Mouse (Mus musculus) embryonic facial prominence, embryonic 15.5 days (tissue): ENCODE measurements around the gene Cul7. TPM values are rescaled to one million over a fixed set of nuclear protein-coding genes. Genes with fewer than 3 reads are reported as not detected.

ENCODE experiments used
- ATAC-seq: fragments of 200-750 bp; cut with Nextera tagmentation; 2 replicates; pipeline ENCODE4 v1.8.0; 2017; ENCODE audit warnings: low read depth, moderate TSS enrichment; ENCODE audit not compliant: insufficient number of reproducible peaks, low FRiP score, low TSS enrichment
- H3K27ac ChIP-seq: fragments of 300-500 bp; sonication (generic); replicated peaks from 2 replicates; pipeline ENCODE4 v1.5.1; 2015; ENCODE audit warnings: mild to moderate bottlenecking, inconsistent platforms
- H3K27me3 ChIP-seq: fragments of 300-500 bp; sonication (generic); 2 replicates; pipeline ENCODE4 v1.6.1; 2015; ENCODE audit warnings: inconsistent platforms
- H3K36me3 ChIP-seq: fragments of 300-500 bp; sonication (generic); 2 replicates; pipeline ENCODE4 v1.6.1; 2015; ENCODE audit warnings: mild to moderate bottlenecking, inconsistent platforms
- H3K4me1 ChIP-seq: fragments of 300-500 bp; sonication (generic); 2 replicates; pipeline ENCODE4 v1.6.1; 2015; ENCODE audit warnings: inconsistent platforms
- H3K4me2 ChIP-seq: fragments of 300-500 bp; sonication (generic); replicated peaks from 2 replicates; pipeline ENCODE4 v1.6.1; 2015; ENCODE audit warnings: mild to moderate bottlenecking, inconsistent platforms
- H3K4me3 ChIP-seq: fragments of 300-500 bp; sonication (generic); replicated peaks from 2 replicates; pipeline ENCODE4 v1.5.1; 2015; ENCODE audit warnings: mild to moderate bottlenecking, inconsistent platforms
- H3K9ac ChIP-seq: fragments of 300-500 bp; sonication (generic); 2 replicates; pipeline ENCODE4 v1.6.1; 2015; ENCODE audit warnings: inconsistent platforms
- H3K9me3 ChIP-seq: fragments of 300-500 bp; sonication (generic); replicated peaks from 2 replicates; pipeline ENCODE4 v1.6.1; 2016; ENCODE audit warnings: inconsistent platforms
- WGBS: fragments of 180-500 bp; shearing (Covaris S2); methylation state at CpG from one replicate; pipeline ENCODE4 v1.1.7; 2015; 5-methylcytosine and 5-hydroxymethylcytosine counted together
- polyA plus RNA-seq: library from polyadenylated mRNA; unstranded; fragments of >200 nt; fragmentation: Nextera tagmentation; extraction: Ambion mirVana; gene quantifications from 2 replicates; pipeline ENCODE4 v1.2.1, GENCODE M21; 2015

Cul7 gene
- polyA plus RNA-seq, 1 experiment from 2014 or later: 64.1 TPM

- Histone ChIP-seq H3K27ac (no peak overlapping the region), H3K9ac (no peak overlapping the region), H3K4me2 (no peak overlapping the region), H3K27me3 (no peaks in the 10 kb centered on the region), H3K36me3 (peaks cover 22% of the 10 kb centered on the region), H3K4me3 (no peak overlapping the region), H3K4me1 (peaks cover 56% of the 10 kb centered on the region), H3K9me3 (no peaks in the 10 kb centered on the region)
- no peak for ATAC-seq
- WGBS: 90% methylated on average over 9 of the region's 9 CpGs
Observed at GRCm38 (mm10) chr17:46648436-46648835, 1.7 kb upstream of the Cul7 start.

DNA sequence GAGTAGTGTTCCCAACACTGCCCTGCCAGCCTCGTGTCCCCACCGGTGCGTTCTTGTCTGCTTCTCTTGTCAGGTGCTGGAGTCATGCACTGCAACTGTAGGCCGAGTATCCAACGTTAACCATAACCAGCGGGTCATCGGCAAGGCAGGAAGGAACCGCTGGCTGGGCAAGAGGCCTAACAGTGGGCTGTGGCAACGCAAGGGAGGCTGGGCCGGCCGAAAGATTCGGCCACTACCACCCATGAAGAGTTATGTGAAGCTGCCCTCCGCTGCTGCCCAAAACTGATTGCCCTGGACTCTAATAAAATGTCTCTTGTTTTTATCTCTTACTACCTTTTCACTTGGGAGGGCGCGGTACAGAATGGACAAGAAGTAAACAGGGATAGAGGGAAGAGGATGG, 326 bp upstream of the Cul7 start:
- Histone ChIP-seq H3K9me3 (no peaks in the 10 kb centered on the region), H3K9ac (peak overlapping the region; percentile 37), H3K4me3 (peak overlapping the region; percentile 71), H3K27me3 (no peaks in the 10 kb centered on the region), H3K4me1 (peaks cover 60% of the 10 kb centered on the region), H3K36me3 (peaks cover 36% of the 10 kb centered on the region), H3K4me2 (peak overlapping the region; percentile 80), H3K27ac (peak overlapping the region; percentile 97)
- WGBS: 33% methylated on average over 15 of the region's 15 CpGs
- no peak for ATAC-seq

- H3K4me2 ChIP-seq: peak overlapping the region; percentile 80
- H3K4me1 ChIP-seq: peaks cover 54% of the 10 kb centered on the region
- H3K27me3 ChIP-seq: no peaks in the 10 kb centered on the region
- H3K4me3 ChIP-seq: peak overlapping the region; percentile 71
- no peaks in the 10 kb centered on the region for H3K9me3 ChIP-seq
- H3K9ac ChIP-seq: peak overlapping the region; percentile 73
- no peak for ATAC-seq
- 70% methylated on average over 17 of the region's 17 CpGs for WGBS
- peaks cover 48% of the 10 kb centered on the region for H3K36me3 ChIP-seq
- H3K27ac ChIP-seq: peak overlapping the region; percentile 97
Observed at GRCm38 (mm10) chr17:46651292-46651691, 1.2 kb downstream of the Cul7 start.

DNA sequence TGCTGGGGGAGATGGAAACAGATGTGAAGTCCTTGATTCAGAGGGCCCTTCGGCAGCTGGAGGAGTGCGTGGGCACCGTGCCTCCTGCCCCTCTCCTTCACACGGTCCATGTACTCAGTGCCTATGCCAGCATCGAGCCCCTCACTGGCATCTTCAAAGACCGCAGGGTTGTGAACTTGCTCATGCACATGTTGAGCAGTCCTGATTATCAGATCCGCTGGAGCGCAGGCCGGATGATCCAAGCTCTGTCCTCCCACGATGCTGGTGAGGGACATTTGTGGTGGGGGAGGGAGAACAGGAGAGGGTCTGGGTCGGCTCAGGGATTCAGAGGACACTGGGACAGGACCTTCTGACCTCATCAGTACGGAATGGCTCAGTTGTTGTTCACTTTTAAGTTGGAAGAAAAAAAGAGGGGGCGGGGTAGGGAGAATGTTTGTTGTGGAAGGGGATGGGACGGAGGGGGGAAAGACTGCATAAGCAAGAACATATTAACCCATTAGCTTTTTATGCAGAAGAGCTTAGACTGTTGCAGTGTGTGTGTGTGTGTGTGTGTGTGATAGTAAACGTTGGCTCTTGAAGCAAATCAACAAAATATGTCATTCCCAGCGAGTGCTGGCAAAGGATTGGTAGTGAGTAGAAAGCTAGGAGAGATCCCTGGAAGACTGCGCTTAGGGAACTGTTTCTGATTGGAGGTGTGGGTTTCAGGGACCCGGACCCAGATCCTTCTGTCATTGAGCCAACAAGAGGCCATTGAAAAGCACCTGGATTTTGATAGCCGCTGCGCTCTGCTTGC, 1.8 kb downstream of the Cul7 start:
- 63% methylated on average over 20 of the region's 20 CpGs for WGBS
- H3K27ac ChIP-seq: peak overlapping the region; percentile 97
- peaks cover 49% of the 10 kb centered on the region for H3K4me1 ChIP-seq
- peak overlapping the region; percentile 71 for H3K4me3 ChIP-seq
- no peak for ATAC-seq
- no peaks in the 10 kb centered on the region for H3K27me3 ChIP-seq
- no peaks in the 10 kb centered on the region for H3K9me3 ChIP-seq
- H3K36me3 ChIP-seq: peaks cover 55% of the 10 kb centered on the region
- H3K9ac ChIP-seq: peak overlapping the region; percentile 73
- H3K4me2 ChIP-seq: peak overlapping the region; percentile 80

DNA sequence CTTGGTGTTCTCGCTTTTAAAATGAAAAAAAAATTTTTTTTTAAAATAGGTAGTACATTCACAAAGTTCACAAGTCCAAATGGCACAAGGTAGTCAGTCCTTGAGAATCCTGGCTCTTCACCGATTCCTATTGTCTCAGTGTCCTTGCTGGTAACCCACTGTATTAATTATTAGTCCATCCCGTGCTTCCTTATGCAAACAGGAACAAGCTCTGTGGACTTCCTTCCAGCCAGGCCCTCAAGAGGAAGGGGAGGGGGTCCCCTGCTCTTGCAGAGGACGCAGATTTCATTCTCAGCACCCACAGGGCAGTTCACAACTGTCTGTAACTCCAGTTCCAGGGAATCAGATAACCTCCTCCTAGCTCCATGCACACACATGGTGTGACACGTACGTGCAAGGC, 5.9 kb downstream of the Cul7 start:
- peaks cover 82% of the 10 kb centered on the region for H3K36me3 ChIP-seq
- H3K9me3 ChIP-seq: no peaks in the 10 kb centered on the region
- H3K4me2 ChIP-seq: no peak overlapping the region
- H3K4me3 ChIP-seq: no peak overlapping the region
- H3K27ac ChIP-seq: no peak overlapping the region
- H3K9ac ChIP-seq: no peak overlapping the region
- no peaks in the 10 kb centered on the region for H3K27me3 ChIP-seq
- 85% methylated on average over 6 of the region's 6 CpGs for WGBS
- no peak for ATAC-seq
- peaks cover 35% of the 10 kb centered on the region for H3K4me1 ChIP-seq

DNA sequence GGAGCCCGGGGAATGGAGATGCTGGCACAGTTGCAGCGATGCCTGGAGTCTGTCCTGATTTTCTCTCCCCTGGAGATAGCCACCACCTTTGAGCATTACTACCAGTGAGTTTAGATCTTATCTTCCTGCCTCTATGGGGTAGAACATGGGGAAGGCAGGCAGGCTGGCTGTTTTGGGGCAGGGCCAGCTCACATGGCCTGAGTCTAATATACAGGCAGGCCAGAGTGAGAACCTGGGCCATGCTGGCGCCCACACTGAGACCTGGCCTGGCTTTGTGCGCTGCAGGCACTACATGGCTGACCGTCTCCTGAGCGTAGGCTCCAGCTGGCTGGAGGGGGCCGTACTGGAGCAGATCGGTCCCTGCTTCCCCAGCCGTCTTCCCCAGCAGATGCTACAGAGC, 11.2 kb downstream of the Cul7 start:
- Histone ChIP-seq H3K4me1 (no peaks in the 10 kb centered on the region), H3K27me3 (no peaks in the 10 kb centered on the region), H3K4me3 (no peak overlapping the region), H3K27ac (no peak overlapping the region), H3K9ac (no peak overlapping the region), H3K9me3 (no peaks in the 10 kb centered on the region), H3K4me2 (no peak overlapping the region), H3K36me3 (peaks cover 94% of the 10 kb centered on the region)
- WGBS: 90% methylated on average over 9 of the region's 9 CpGs
- no peak for ATAC-seq

GRCm38 (mm10) chr17:46661981-46662380, 11.8 kb downstream of the Cul7 start:
- 90% methylated on average over 12 of the region's 12 CpGs for WGBS
- no peak overlapping the region for H3K4me2 ChIP-seq
- H3K27me3 ChIP-seq: no peaks in the 10 kb centered on the region
- no peak overlapping the region for H3K27ac ChIP-seq
- no peak overlapping the region for H3K9ac ChIP-seq
- no peak for ATAC-seq
- no peaks in the 10 kb centered on the region for H3K4me1 ChIP-seq
- no peaks in the 10 kb centered on the region for H3K9me3 ChIP-seq
- H3K4me3 ChIP-seq: no peak overlapping the region
- peaks cover 94% of the 10 kb centered on the region for H3K36me3 ChIP-seq

DNA sequence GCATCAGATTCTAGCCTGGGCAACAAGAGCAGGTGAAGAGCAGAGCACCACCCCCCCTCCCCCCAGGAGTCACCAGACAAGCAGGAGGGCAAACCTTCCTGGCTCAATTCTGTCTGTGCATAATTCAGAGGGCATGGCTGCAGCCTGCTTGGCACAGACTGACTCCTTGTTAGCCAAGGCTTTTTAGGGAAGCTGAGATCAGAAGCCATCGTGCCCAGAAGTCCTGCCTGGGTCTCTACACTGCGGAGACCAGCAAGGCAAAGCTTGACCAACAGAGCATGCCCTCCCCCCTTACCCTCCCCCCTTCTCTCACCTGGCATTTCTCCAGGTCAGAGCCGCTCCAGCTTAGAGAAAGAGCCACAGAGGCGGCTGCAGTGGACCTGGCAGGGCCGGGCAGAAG, 12.6 kb downstream of the Cul7 start:
- H3K9ac ChIP-seq: no peak overlapping the region

GRCm38 (mm10) chr17:46667712-46668111, 17.6 kb downstream of the Cul7 start:
- Histone ChIP-seq H3K27ac (no peak overlapping the region), H3K36me3 (peaks cover 73% of the 10 kb centered on the region), H3K4me3 (no peak overlapping the region), H3K4me2 (no peak overlapping the region), H3K4me1 (peaks cover 2% of the 10 kb centered on the region; the same call in 1 of the 2 replicates), H3K27me3 (no peaks in the 10 kb centered on the region), H3K9ac (no peak overlapping the region), H3K9me3 (no peaks in the 10 kb centered on the region)
- ATAC-seq: no peak
- WGBS: 92% methylated on average over 16 of the region's 16 CpGs

More for the DNA sequence above, 12.6 kb downstream of the Cul7 start:
- Histone ChIP-seq H3K36me3 (peaks cover 91% of the 10 kb centered on the region), H3K27ac (no peak overlapping the region), H3K4me2 (no peak overlapping the region), H3K4me3 (no peak overlapping the region), H3K27me3 (no peaks in the 10 kb centered on the region), H3K4me1 (no peaks in the 10 kb centered on the region), H3K9me3 (no peaks in the 10 kb centered on the region)
- no peak for ATAC-seq
- WGBS: 89% methylated on average over 5 of the region's 5 CpGs

DNA sequence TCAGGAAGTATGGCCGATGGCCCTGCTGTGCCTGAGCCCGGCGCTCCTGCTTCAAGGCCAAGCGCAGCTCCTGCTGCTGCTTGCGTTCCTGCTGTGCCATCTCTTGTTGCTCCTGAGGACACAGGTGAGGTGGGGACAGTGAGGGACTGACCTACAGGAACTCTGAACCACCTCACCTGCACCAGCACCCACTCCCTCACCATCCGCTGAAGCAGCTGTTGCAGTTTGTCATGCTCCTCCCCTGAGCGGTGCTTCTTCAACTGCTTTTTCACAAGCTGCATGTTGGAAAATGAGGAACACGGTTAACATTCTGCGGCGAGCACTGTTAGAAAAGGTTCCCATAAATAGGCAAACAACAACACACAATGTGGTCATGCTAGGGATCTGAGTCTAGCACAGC, 19.8 kb downstream of the Cul7 start:
- H3K27me3 ChIP-seq: no peaks in the 10 kb centered on the region
- no peak overlapping the region for H3K9ac ChIP-seq
- 95% methylated on average over 10 of the region's 10 CpGs for WGBS
- no peaks in the 10 kb centered on the region for H3K9me3 ChIP-seq
- peaks cover 55% of the 10 kb centered on the region for H3K36me3 ChIP-seq
- H3K27ac ChIP-seq: no peak overlapping the region
- no peak overlapping the region for H3K4me2 ChIP-seq
- no peak for ATAC-seq
- H3K4me3 ChIP-seq: no peak overlapping the region
- peaks cover 18% of the 10 kb centered on the region for H3K4me1 ChIP-seq

GRCm38 (mm10) chr17:46673850-46674529, 23.9 kb downstream of the Cul7 start, which contains the start of gene Rrp36:
TSS of gene Rrp36 (minus strand) at chr17:46674352.
- Histone ChIP-seq H3K9me3 (no peaks in the 10 kb centered on the region), H3K36me3 (peaks cover 60% of the 10 kb centered on the region), H3K27ac (peak within 1 kb of the TSS; percentile 96), H3K9ac (peak within 1 kb of the TSS; percentile 69), H3K27me3 (no peaks in the 10 kb centered on the region), H3K4me1 (peaks cover 34% of the 10 kb centered on the region), H3K4me2 (peak within 1 kb of the TSS; percentile 73), H3K4me3 (peak within 1 kb of the TSS; percentile 73)
- WGBS: under 1% methylated on average over 43 of the region's 43 CpGs
- peak; percentile 94 for ATAC-seq
